Mouse (Mus musculus): ENCODE data around the gene AL607142.1. TPM values are rescaled to one million over a fixed set of nuclear protein-coding genes. Genes with fewer than 3 reads are reported as not detected.

Gene AL607142.1
- total RNA-seq (2017): not detected in 2 replicates

DNA sequence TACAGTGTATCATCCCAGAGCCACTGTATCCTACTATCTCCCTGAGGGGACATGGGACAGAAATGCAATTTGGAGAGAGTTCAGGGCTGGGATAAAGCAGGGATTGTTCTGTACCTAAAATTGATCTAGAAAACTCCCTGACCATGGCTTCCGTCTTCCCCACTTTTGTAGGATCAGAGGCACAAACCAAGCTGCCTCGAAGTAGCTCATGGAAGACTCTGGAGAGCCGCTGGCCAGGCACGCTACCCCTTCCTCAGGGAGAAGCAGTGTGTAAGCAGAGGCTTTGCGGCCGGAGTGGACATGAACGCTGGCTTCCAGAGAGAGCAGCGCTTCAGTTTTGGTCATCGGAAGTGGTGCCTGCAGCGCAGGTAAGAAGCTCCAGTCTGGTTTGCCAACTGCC lies at the start of gene AL607142.1:
TSS of gene AL607142.1 (plus strand) at position 301 of the 400 bp plus-strand sequence.
- ATAC-seq (replicated peaks in 1 of 2; ENCODE audit: insufficient read depth in 1 of 2, low FRiP score in 2 of 2, low TSS enrichment in 1 of 2, low read depth in 1 of 2, poor library complexity in 2 of 2, severe bottlenecking in 2 of 2): no peak

DNA sequence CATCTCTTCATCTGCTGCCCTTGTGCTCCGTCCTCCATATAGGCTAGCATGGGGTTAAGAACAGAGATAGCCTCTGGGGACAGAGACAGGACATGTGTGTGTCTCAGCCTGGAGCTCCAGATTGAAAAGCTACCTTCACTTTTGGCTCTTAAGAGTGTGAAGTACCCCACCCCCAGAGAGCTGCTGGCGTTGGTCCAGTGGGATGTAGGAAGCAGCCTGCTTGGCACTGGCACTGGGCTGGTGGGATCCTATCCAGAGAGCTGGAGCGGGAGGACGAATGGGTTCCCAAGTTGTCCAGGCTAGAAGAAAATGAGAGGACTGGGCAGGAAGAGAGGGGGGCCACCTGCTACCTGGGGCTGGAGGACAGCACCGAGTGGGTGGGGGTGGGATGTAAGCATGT lies 46.4 kb upstream of the AL607142.1 start:
- ATAC-seq (replicated peaks in 1 of 2; ENCODE audit: insufficient read depth in 1 of 2, low FRiP score in 2 of 2, low TSS enrichment in 1 of 2, low read depth in 1 of 2, poor library complexity in 2 of 2, severe bottlenecking in 2 of 2): no peak

DNA sequence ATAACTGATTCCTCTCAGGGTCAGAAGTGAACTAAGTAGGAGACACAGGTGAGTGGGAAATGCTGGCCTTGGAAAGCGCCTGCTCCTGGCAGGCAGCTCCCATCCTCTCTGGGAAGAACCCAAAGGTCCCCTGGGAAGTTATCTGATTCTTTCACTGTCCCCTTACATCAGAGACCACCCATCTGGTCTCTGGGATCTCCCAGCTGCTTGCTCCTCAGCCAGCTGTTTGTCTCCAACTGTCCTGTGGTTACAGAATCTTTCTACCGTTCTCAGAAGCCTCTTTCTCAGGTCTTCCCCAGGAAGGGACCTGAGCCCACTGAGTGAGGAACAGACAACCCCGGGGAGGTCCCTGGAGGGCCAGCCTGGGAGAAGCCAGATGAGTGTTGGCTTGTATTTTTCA lies 42.4 kb upstream of the AL607142.1 start:
- ATAC-seq (replicated peaks in 1 of 2; ENCODE audit: insufficient read depth in 1 of 2, low FRiP score in 2 of 2, low TSS enrichment in 1 of 2, low read depth in 1 of 2, poor library complexity in 2 of 2, severe bottlenecking in 2 of 2): no peak

DNA sequence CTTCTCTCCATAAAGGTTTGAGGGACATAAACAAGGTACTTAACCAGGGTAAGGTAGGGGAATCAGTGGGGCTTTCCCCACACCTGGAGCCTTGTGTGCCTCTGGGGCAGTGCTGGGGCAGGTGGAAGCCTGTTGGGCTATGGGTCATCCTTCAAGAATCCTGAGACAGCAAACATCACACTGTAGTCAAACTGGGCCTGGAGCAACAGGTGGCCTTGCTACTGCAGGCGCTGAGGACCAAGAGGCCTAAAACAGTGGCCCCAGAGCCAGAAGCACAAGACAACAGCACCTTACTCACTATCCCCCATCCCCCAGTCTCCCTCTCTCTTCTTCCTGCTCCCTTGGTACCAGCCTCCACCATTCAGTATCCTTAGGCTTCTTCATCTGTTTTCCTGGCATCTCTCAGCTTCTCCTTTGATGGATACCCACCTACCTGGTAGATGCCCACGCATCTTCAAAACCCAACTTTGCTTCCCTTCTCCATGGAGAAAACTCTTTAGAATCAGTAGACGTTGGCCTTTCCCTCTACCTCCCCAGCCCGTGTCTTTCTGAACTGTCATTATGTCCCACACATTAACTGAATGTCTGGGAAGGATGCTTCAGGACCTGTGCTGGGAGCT lies 41.5 kb upstream of the AL607142.1 start:
- ATAC-seq (replicated peaks in 1 of 2; ENCODE audit: insufficient read depth in 1 of 2, low FRiP score in 2 of 2, low TSS enrichment in 1 of 2, low read depth in 1 of 2, poor library complexity in 2 of 2, severe bottlenecking in 2 of 2): no peak

DNA sequence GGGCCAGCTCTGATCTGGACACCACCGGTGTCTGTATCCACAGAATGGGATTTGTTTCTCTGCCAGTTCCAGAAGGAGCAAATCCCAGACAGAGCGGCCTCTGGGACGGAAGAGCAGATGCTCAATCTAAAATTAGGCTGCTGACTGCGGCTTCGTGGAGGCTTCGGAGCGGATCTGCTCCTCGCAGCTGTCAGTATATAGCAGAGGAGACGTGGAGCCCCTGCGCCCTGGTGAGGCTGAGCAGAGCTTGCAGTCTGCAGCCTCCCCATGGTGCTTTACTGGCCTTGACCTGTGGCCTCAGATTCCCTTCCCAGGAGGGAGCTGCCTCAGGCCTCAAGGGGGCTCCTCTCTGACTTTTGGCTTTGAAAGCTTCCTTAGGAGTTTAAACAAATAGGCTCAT lies 40.7 kb upstream of the AL607142.1 start:
- ATAC-seq (replicated peaks in 1 of 2; ENCODE audit: insufficient read depth in 1 of 2, low FRiP score in 2 of 2, low TSS enrichment in 1 of 2, low read depth in 1 of 2, poor library complexity in 2 of 2, severe bottlenecking in 2 of 2): no peak

DNA sequence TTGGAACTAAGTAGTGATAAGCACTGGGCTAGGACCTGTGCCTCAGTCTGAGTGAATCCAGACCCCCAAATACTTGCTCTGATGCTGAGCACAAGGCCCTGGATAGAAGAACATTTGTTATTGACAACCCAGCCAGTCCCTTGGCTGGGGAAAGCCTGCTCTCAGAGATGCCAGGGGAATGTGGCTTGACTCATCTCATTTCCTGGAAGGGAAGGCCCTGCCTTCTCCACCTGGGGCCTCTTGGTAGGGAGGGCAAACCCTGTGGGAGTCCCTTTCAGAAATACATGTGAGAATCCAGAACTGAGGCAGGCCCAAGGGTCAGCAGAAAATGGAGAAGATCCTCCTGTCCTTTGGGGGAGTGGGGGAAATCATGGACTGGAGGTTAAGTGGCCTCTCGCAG lies 37.1 kb upstream of the AL607142.1 start:
- no peak for ATAC-seq (replicated peaks in 1 of 2; ENCODE audit: insufficient read depth in 1 of 2, low FRiP score in 2 of 2, low TSS enrichment in 1 of 2, low read depth in 1 of 2, poor library complexity in 2 of 2, severe bottlenecking in 2 of 2)

DNA sequence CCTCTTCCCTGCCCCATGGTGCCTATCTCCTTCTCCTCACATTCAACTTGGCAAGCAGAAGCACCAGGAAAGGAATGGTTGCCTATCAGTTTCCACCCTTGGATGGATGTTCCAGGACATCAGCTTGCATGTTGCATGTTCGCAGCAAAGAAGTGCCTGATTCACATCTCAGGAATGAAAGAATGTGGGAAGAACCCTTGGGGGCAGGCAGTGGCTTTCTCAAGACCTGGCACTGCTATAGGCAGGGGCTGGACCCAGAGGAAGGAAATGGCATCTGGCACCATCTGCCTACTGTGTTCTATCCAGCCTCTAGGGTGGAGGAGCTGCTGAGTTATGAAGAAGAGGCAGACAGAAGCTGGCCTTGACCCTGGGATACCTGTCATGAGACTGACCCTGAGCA lies 34.9 kb upstream of the AL607142.1 start:
- ATAC-seq (replicated peaks in 1 of 2; ENCODE audit: insufficient read depth in 1 of 2, low FRiP score in 2 of 2, low TSS enrichment in 1 of 2, low read depth in 1 of 2, poor library complexity in 2 of 2, severe bottlenecking in 2 of 2): no peak

DNA sequence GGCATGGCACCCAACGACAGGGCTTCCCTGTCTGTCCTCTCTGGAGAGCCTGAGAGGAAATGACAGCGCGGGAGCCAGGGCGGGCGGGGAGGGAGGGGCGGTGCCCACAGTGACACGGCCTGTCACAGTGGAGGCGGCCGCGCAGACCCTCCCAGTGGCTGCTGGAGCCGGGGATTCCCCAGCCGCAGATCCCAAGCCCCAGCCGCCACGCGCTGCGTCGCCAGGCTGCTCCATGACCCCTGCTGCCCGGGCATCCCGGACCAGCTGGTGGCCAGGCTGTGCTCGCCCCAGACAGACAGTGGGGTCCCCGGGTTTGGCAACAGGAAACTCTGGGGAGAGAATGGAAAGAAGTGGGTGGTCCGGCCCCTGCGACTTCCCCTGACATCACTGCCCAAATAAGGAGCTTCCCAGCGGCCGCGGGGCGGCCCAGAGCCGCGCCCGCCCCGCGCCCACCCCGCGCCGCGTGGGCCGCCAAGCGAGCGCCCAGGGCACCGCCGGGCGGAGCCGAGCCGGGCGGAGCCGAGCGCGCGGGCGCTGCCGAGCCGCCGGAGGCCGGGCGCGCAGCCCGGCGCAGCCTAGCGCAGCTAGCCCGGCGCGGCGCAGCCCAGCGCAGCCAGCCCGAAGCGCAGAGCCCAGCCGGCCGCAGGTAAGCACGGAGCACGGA lies 32.3 kb upstream of the AL607142.1 start:
- peak; percentile 40 to 65; a peak in 3 of 4 replicates for ATAC-seq (replicated peaks in 1 of 2; ENCODE audit: insufficient read depth in 1 of 2, low FRiP score in 2 of 2, low TSS enrichment in 1 of 2, low read depth in 1 of 2, poor library complexity in 2 of 2, severe bottlenecking in 2 of 2)

DNA sequence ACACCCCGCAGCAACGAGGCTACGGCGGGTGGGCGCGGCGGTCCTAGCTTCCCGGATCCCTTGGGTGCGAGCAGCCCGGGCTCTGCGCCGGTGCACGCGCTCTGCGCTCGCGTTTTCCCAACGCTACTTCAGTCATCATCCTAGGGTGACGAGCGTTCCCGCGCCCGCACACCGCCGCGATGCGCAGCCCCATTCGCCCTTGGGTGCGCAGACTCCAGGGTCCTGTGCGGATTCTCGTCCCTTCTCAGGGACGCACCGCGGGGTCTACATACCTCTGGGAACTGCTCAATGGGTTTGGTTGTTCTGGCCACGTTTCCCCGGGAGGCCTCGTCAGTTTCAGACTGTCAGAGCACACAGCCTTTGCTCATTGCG lies 31.8 kb upstream of the AL607142.1 start:
- no peak for ATAC-seq (replicated peaks in 1 of 2; ENCODE audit: insufficient read depth in 1 of 2, low FRiP score in 2 of 2, low TSS enrichment in 1 of 2, low read depth in 1 of 2, poor library complexity in 2 of 2, severe bottlenecking in 2 of 2)

DNA sequence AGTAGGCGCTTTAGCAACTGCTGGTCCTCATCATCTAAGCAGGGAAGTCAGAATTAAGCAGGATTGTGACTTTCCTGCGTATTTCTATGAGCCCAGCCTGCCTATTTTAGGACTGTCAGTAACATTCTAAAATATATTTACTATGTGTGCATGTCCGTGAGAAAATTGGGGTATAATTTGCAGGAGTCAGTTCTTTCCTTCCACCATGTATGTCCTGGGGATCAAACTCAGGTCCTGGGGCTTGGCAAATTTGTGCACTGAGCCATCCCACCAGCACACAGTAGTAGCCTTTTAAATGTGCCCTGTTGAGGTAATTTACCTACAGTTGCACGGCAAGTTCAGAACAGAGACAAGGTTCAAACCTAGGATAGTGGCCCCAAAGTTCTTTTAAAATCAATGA lies 28.5 kb upstream of the AL607142.1 start:
- ATAC-seq (replicated peaks in 1 of 2; ENCODE audit: insufficient read depth in 1 of 2, low FRiP score in 2 of 2, low TSS enrichment in 1 of 2, low read depth in 1 of 2, poor library complexity in 2 of 2, severe bottlenecking in 2 of 2): no peak

DNA sequence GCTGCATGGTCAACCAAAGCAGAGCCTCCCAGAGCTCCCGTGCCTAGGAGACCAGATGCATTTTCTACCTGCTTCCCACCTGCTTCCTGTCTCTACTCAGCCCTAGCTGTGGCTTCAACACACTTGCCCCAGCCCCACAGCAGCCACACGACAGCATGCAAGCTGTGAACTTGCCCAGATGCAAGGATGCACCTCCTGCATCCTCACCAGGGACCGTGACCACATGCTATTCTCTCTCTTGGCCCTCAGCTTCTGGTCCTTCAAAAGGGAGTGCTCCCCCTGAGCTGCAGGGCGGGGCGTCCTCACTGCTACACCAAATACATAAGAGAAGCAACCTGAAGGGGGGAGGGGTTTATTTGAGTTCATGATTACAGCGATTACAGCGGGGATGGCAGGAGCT lies 27.8 kb upstream of the AL607142.1 start:
- ATAC-seq (replicated peaks in 1 of 2; ENCODE audit: insufficient read depth in 1 of 2, low FRiP score in 2 of 2, low TSS enrichment in 1 of 2, low read depth in 1 of 2, poor library complexity in 2 of 2, severe bottlenecking in 2 of 2): no peak

DNA sequence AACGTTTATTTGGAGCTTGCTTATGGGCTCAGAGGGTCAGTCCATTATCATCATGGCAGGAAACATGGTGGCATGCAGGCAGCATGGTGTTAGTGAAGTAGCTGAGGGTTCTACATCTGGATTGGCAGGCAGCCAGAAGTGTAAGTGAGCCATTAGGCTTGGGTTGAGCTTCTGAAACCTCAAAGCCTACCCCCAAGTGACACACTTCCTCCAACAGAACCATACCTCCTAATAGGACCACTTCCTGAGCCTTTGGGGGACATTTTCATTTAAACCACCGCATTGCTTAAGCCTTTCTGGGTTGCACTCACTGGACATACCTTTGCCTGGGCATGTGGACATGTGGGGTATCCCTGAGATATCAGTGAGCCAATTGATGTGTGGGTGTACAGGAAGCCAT lies 23.3 kb upstream of the AL607142.1 start:
- ATAC-seq (replicated peaks in 1 of 2; ENCODE audit: insufficient read depth in 1 of 2, low FRiP score in 2 of 2, low TSS enrichment in 1 of 2, low read depth in 1 of 2, poor library complexity in 2 of 2, severe bottlenecking in 2 of 2): no peak

DNA sequence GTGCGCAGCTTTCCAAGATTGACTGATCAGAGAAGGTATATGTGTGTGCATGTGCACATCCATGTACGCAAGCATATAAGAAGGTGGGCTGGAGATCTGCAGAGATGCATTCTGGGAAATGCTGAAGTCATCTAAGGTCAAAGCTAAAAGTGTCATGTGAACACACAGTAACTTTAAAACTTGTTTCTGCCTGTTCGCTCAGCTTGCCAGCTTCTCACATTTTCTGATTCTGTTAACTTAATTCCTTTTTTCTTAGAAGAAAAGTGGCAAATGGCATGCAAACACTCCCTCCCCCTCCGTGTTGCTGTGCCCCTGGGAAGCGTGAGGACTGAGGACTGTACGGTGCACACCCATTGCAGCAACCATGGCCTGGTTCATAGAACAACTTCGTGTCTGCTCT lies 22.3 kb upstream of the AL607142.1 start:
- no peak for ATAC-seq (replicated peaks in 1 of 2; ENCODE audit: insufficient read depth in 1 of 2, low FRiP score in 2 of 2, low TSS enrichment in 1 of 2, low read depth in 1 of 2, poor library complexity in 2 of 2, severe bottlenecking in 2 of 2)

DNA sequence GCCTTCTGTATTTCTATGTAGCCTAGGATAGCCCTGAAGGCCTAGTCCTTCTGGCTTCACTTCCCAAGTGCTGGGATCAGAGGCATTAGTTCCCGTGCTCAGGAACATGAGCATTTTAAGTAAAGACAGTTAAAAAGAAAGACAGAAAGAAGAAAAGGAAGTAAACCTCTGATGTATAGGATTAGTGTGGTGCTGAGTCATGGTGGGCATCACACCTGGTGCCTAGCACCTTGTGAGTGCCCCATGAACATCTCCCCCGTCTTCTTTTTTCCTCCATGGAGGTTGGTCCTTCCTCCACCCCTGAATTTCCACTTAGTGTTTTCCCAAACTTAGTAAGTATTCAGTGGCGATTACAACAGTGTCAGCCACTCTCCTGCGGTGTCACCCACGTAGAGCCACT lies 20.2 kb upstream of the AL607142.1 start:
- ATAC-seq (replicated peaks in 1 of 2; ENCODE audit: insufficient read depth in 1 of 2, low FRiP score in 2 of 2, low TSS enrichment in 1 of 2, low read depth in 1 of 2, poor library complexity in 2 of 2, severe bottlenecking in 2 of 2): no peak

DNA sequence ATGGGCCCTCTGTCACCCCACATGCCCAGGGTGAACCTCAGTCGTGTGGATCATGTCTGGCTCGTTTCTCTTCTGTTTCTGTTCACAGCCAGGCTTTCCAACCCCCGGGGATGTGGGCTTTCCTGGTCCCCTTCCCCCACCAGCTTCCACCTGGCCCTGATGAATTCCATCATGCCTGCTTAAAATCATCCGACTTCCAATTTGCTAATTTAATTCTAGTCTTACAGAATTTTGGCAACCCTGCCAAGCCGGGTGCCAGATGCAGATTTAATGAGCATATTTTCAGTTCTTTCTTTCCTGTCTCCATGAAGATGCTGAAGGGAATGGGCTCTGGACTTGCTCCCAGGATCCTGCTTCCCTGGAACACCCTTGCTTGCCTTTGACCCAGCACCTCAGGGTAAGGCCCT lies 19.7 kb upstream of the AL607142.1 start:
- ATAC-seq (replicated peaks in 1 of 2; ENCODE audit: insufficient read depth in 1 of 2, low FRiP score in 2 of 2, low TSS enrichment in 1 of 2, low read depth in 1 of 2, poor library complexity in 2 of 2, severe bottlenecking in 2 of 2): no peak

DNA sequence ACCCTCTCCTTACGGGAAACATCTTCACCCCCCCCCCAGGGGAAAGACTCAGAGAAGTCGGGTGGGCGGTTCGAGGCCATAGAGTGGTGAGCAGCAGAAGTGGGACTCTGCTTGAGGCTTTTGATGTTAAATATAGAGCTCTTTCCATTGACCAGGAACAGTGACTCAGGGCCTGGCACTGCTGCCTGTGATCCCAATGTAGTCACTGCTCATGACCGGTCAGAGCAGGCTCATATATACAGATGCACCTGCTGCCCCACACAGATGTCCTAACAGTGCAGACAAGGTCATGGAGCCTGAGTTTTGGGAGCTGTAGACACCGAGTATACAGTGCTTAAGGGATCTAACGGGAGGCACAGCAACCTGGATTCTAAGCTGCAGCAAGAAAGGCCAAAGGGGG lies 18.9 kb upstream of the AL607142.1 start:
- no peak for ATAC-seq (replicated peaks in 1 of 2; ENCODE audit: insufficient read depth in 1 of 2, low FRiP score in 2 of 2, low TSS enrichment in 1 of 2, low read depth in 1 of 2, poor library complexity in 2 of 2, severe bottlenecking in 2 of 2)

DNA sequence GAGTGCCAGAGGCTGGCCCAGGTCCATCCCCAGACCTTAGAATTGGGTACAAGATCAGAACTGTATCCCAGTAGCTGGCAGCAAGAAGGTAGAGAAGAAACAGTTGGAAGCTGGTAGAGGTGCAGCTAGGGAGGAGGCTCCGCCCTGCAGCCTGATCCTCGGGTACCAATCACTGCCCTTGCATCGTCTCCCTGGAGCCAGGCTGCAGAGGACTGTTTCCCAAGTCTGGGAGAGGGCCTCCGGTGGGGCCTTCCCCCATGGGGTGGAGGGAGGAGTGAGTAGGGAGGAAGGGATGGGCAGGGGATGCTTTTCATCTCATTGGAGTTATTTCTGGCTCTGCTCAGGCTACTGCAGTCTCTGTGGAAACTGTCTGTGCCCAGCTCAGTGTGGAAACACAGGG lies 17.7 kb upstream of the AL607142.1 start:
- ATAC-seq (replicated peaks in 1 of 2; ENCODE audit: insufficient read depth in 1 of 2, low FRiP score in 2 of 2, low TSS enrichment in 1 of 2, low read depth in 1 of 2, poor library complexity in 2 of 2, severe bottlenecking in 2 of 2): no peak

DNA sequence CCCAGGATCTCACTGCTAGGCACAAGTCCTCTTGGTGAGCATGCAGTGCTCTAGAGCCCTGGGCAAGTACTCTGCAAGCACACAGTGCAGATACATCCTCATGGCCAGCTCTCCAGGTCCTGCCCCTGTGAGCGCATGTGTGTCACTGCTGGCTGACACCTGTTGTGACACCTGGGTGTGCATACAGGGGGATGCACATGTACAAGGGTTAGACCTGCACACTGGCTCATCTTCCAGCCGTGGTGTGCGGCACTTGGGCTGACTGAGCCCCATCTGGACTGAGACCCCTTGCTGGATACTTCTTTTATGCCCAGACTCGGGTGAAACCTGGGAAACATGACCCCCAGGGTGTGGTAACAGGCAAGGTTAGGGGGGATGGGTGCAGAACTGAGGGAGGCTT lies 16.5 kb upstream of the AL607142.1 start:
- ATAC-seq (replicated peaks in 1 of 2; ENCODE audit: insufficient read depth in 1 of 2, low FRiP score in 2 of 2, low TSS enrichment in 1 of 2, low read depth in 1 of 2, poor library complexity in 2 of 2, severe bottlenecking in 2 of 2): no peak

DNA sequence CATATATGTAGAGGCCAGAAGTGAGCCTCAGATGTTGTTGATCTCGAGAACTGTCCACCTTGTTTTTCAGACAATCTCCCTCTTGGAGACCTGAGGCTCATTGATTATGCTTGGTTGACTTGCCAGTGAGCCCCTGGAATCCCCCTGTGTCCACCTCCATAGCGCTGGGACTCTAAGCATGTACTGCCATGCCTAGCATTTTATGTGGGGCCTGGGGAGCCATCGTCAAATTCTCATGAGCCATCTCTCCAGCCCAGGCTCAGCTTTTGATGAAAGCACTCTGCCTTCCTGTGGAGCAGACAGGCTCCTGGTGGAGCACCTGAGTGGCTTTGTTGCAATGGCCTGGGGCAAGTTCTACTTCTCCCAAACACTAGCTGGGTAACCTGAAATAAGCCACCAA lies 14.9 kb upstream of the AL607142.1 start:
- no peak for ATAC-seq (replicated peaks in 1 of 2; ENCODE audit: insufficient read depth in 1 of 2, low FRiP score in 2 of 2, low TSS enrichment in 1 of 2, low read depth in 1 of 2, poor library complexity in 2 of 2, severe bottlenecking in 2 of 2)

All from hematopoietic stem cell, adult 5-6 weeks (primary cell).